Mouse (Mus musculus) lung, adult 2 months (tissue): ENCODE results near the gene Tpcn2. TPM values are rescaled to one million over a fixed set of nuclear protein-coding genes. Genes with fewer than 3 reads are reported as not detected.

Source experiments
- DNase-seq: peaks from one replicate; pipeline ENCODE4 v3.0.0; 2022
- H3K4me1 ChIP-seq: fragments of 200-500 bp; 2 replicates; pipeline ENCODE4 v1.6.1; 2011; ENCODE audit warnings: low read length; ENCODE audit not compliant: control insufficient read depth, insufficient read depth
- H3K4me3 ChIP-seq: fragments of 200-500 bp; replicated peaks from 2 replicates; pipeline ENCODE3; 2011; ENCODE audit warnings: low read depth, mild to moderate bottlenecking, control low read depth, low read length; ENCODE audit errors: extremely low read depth
- CTCF ChIP-seq: fragments of 200-500 bp; IDR thresholded peaks from 2 replicates; pipeline ENCODE4 v1.5.1; 2011; ENCODE audit warnings: mild to moderate bottlenecking, low read length, control low read depth; ENCODE audit not compliant: insufficient read depth
- POLR2A ChIP-seq: fragments of 200-500 bp; IDR thresholded peaks from 2 replicates; pipeline ENCODE4 v1.6.1; 2011; ENCODE audit warnings: low read depth, mild to moderate bottlenecking, control low read depth, low read length, borderline replicate concordance; ENCODE audit errors: extremely low read depth
- WGBS: fragments of 180-500 bp; shearing (Covaris S2); methylation state at CpG from one replicate; pipeline ENCODE4 v1.1.7; 2018; 5-methylcytosine and 5-hydroxymethylcytosine counted together
- polyA plus RNA-seq: library from polyadenylated mRNA; depleted of rRNA; stranded (reverse); fragments of >200 nt; gene quantifications from 2 replicates; pipeline ENCODE4 v1.2.3, GENCODE M21; 2012; rRNA removed

The Tpcn2 gene
- polyA plus RNA-seq, 1 experiment, result 40.9 TPM

DNA sequence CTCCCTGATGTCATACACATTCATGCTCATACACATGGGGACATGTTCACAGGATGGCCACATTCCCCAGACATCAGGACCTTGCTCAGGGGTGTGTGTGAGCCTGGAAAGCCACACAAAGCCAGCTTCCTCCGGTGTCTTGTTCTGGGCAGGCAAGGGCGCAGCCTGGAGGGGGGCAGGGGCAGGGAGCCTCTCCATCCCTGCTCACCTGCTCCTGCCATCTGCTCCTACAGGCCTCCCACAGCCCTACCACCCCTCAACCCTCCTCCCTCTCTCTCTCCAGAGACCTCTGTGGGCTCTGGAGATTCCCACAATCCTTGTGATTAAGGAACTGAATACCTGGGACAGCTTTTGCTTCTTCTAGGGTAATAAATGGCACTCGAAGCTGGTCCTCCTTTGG lies 132.0 kb downstream of the Tpcn2 start:
- TF ChIP-seq POLR2A (no peak), CTCF (no peak)
- Histone ChIP-seq H3K4me3 (no peak overlapping the region), H3K4me1 (no peaks in the 10 kb centered on the region)
- 80% methylated on average over 3 of the region's 3 CpGs for WGBS
- no peak for DNase-seq

- no peak for DNase-seq
- TF ChIP-seq POLR2A, result no peak
- no peak for TF ChIP-seq CTCF
- Histone ChIP-seq H3K4me3 (no peak overlapping the region), H3K4me1 (no peaks in the 10 kb centered on the region)
- WGBS, result 85% methylated on average over 4 of the region's 4 CpGs
These were observed 134.9 kb downstream of the Tpcn2 start for GRCm38 (mm10) chr7:145148902-145149301.

DNA sequence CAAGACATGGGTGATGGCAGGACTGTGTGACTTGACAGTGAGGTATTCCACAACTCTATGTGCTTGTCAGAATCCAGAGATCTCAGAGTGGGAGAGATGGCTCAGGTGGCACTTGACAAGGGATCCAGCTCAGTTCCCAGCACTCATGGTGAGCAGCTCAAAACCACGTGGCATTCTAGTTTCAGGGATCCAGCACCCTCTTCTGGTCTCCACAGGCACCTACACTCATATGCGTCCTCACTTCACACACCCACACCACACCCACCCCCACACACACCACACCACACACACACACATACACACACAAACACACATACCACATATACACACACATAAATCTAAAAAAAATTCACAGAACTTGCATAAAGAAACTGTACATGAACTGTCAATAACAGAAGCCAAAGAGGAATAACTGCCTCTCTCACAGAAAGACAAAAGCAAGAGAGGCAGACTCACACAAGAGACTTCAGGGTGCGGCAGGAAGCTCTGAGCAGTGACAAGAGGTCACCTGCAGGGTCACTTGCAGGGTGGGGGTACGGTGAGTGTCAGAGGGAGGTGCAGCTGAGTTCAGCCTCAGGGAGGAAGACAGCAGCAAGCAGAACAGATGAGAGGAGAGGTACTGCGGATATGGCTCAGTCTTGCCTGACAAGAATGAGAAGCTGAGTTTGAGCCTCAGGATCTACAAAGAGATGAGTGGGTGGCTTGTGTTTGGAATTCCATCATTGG lies 135.7 kb downstream of the Tpcn2 start:
- 79% methylated on average over 5 of the region's 5 CpGs for WGBS
- no peak for TF ChIP-seq POLR2A
- no peak for TF ChIP-seq CTCF
- H3K4me3 ChIP-seq, result no peak overlapping the region
- no peaks in the 10 kb centered on the region for H3K4me1 ChIP-seq
- DNase-seq, result no peak

DNA sequence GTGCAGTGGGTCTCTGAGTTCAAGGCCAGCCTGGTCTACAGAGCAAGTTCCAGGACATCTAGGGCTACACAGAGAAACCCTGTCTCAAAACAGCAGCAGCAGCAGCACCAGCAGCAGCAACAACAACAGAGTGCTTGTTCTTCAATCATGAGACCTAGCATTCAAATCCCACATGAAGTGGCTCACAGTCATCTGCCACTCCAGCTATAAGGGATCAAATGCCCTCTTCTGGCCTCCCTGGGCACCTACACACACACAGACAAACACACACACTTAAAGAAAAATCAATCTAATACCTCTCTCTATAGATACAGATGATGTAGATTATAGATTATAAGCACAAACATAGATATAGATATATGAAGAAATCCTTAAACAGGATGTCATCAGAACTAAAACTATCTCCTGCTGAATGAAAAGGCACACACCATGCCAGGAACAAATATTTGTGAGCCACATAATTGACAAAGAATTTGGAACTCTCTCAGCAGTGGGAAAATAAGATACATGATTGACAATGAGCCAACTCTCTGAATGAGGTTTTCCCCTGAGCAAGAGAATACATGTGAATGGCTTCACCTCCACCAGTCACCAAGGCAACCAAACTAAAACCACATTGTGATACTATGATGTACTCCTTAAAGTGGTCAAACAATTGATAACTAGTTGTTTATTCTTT lies 137.4 kb downstream of the Tpcn2 start:
- Histone ChIP-seq H3K4me1 (no peaks in the 10 kb centered on the region), H3K4me3 (no peak overlapping the region)
- no peak for DNase-seq
- TF ChIP-seq POLR2A, result no peak

DNA sequence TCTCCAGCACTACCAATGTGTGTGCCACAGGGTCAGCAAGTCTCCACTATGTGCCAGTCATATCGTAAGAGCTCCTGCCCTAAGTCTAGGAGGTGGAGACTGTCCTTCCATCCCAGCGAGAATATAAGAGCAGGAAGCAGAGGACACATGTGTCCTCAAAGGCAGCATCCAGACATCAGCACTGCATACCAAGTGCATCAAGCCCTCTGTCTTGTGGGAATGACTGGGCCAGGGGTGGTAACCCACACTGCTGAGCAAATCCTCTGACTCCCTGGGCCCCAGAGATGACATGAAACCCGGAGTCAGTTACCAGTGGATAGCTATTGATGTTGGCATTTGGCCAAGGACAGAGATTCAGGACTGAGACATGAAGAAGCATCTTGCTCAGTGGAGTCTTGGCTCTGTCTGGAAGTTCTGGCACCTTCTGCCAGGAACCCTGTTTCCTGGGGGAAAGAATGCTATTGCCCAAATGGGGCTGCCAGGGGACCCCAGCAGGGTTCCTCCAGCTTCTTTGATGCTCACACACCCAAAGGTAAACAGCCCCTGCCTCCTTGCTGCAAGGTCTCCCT lies 140.2 kb downstream of the Tpcn2 start:
- no peak overlapping the region for H3K4me3 ChIP-seq
- no peaks in the 10 kb centered on the region for H3K4me1 ChIP-seq
- no peak for DNase-seq
- WGBS, result 76% methylated on average over 3 of the region's 3 CpGs
- no peak for TF ChIP-seq POLR2A
- TF ChIP-seq CTCF, result no peak

DNA sequence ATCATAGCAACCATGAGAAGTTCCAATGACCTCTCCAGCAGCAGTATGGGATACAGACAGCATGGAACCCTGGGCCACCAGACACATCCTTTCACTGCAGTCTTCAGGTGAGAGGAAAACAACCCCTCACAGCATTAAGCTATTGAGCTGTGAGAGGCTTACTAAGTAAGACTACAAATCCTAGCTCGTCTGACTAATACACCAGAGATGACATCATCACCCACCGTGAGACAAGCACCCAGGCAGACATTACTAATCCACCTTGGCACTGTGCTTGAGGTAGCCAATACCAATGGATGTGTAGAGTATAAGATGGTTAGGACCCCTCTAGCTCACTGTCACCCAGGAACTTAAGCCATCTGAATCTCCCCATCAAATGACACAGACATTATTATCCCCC lies 143.2 kb downstream of the Tpcn2 start:
- no peak for DNase-seq

GRCm38 (mm10) chr7:145139576-145139975 lies 144.2 kb downstream of the Tpcn2 start:
- H3K4me1 ChIP-seq, result no peaks in the 10 kb centered on the region
- no peak for TF ChIP-seq POLR2A
- TF ChIP-seq CTCF, result no peak
- no peak overlapping the region for H3K4me3 ChIP-seq
- DNase-seq, result no peak
- 86% methylated on average over 3 of the region's 3 CpGs for WGBS

More for the DNA sequence above, 143.2 kb downstream of the Tpcn2 start:
- Histone ChIP-seq H3K4me3 (no peak overlapping the region), H3K4me1 (no peaks in the 10 kb centered on the region)
- TF ChIP-seq CTCF (no peak), POLR2A (no peak)
- WGBS, result 44% methylated on average over 2 of the region's 2 CpGs

GRCm38 (mm10) chr7:145139100-145139499 lies 144.7 kb downstream of the Tpcn2 start:
- 44% methylated on average over 1 of the region's 1 CpGs for WGBS
- H3K4me3 ChIP-seq, result no peak overlapping the region
- no peaks in the 10 kb centered on the region for H3K4me1 ChIP-seq
- TF ChIP-seq POLR2A (no peak), CTCF (no peak)
- no peak for DNase-seq

DNA sequence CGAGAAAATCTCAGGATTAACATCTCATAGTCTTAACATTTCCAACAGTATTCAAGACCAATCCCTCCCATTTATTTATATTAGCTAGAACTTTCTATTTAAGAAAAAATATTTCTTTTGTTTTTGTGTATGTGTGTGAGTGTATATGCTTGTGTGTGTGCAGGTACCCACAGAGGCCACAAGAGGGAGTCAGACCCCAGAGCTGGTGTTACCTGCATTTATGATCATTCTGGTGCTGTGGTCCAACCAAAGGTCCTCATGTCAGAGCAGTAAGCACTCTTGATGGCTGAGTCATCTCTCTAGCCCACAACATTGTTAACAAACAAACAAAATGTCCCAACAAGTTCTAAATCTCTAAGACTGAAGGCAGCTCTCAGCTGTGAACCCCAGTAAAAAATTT lies 145.9 kb downstream of the Tpcn2 start:
- no peaks in the 10 kb centered on the region for H3K4me1 ChIP-seq
- no peak overlapping the region for H3K4me3 ChIP-seq
- 80% methylated on average over 1 of the region's 1 CpGs for WGBS
- DNase-seq, result no peak
- no peak for TF ChIP-seq POLR2A
- TF ChIP-seq CTCF, result no peak

- TF ChIP-seq CTCF, result no peak
- TF ChIP-seq POLR2A, result no peak
- Histone ChIP-seq H3K4me1 (no peaks in the 10 kb centered on the region), H3K4me3 (no peak overlapping the region)
- DNase-seq, result no peak
- WGBS, result 91% methylated on average over 4 of the region's 4 CpGs
These were observed 147.0 kb downstream of the Tpcn2 start for GRCm38 (mm10) chr7:145136831-145137230.

Other genes starting within 250 kb of the Tpcn2 start
- gene 1810010D01Rik, start 75.9 kb downstream of the Tpcn2 start, polyA plus RNA-seq, result 5.6 and 8.4 TPM in 2 replicates
- gene Mrgprf, start 16.8 kb upstream of the Tpcn2 start, polyA plus RNA-seq, result 14.3 and 16.2 TPM in 2 replicates
- gene Mrgprd, start 30.8 kb upstream of the Tpcn2 start, polyA plus RNA-seq, result not detected in 2 replicates